Mouse (Mus musculus) ES-Bruce4 (cell line): ENCODE results near the gene Prpf8.

Experiments
- CTCF ChIP-seq: IDR thresholded peaks from one replicate; pipeline ENCODE4 v1.8.1; 2011; ENCODE audit warnings: low read depth, low read length
- EP300 ChIP-seq: IDR thresholded peaks from 2 replicates; pipeline ENCODE4 v1.6.1; 2011; ENCODE audit warnings: low read depth, low read length; ENCODE audit not compliant: insufficient read depth
- POLR2A ChIP-seq: IDR thresholded peaks from one replicate; pipeline ENCODE4 v1.8.1; 2011; ENCODE audit warnings: low read length; ENCODE audit not compliant: insufficient read depth

DNA sequence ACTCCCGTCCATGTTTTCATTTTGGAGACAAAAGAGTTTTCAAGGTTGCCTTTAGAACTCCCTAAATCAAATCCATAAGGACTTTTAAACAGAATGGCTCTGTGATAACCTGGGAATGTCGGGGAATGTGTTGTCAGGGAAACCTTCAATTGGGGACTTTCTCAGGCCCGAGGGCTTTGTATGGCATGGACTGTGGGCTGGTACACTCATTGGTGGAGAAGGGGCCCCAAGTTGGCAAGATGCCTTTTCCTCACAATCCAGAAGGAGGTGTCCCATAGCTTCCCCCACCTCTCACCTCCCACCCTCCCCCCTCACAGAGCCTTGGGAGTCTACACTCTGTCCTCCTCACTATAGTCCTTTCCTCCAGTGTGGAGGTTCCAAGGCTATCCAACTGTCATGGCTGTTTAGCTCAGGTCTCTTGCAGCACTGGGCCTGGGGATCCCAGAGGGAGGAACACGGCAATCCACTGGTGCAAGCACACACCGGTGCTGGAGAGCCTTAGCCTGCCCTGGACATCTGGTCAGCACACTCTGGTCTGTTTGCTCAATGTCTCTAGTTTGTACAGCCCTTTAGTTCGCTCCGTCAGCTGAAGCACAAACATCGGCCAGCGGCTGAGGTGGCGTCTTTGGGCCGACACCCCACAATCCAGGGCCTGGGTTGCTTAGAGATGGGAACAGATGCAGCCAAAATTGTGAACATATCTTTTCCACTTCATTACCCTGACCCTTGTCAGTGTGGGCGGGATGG lies 63.8 kb downstream of the Prpf8 start:
- TF ChIP-seq POLR2A (no peak), CTCF (no peak), EP300 (no peak)
